Mouse (Mus musculus) lung, adult 2 months (tissue): Measurements from ENCODE around the gene Gm20388.

Experiments
- CTCF ChIP-seq: fragments of 200-500 bp; IDR thresholded peaks from 2 replicates; pipeline ENCODE4 v1.5.1; 2011; ENCODE audit warnings: mild to moderate bottlenecking, low read length, control low read depth; ENCODE audit not compliant: insufficient read depth
- POLR2A ChIP-seq: fragments of 200-500 bp; IDR thresholded peaks from 2 replicates; pipeline ENCODE4 v1.6.1; 2011; ENCODE audit warnings: low read depth, mild to moderate bottlenecking, control low read depth, low read length, borderline replicate concordance; ENCODE audit errors: extremely low read depth

- TF ChIP-seq POLR2A (no peak), CTCF (no peak)
These were observed 2879.2 kb downstream of the Gm20388 start for GRCm38 (mm10) chr8:122789796-122790195.
